14 mouse cellular contexts compared by ENCODE assay signal in the genomic region with DNA sequence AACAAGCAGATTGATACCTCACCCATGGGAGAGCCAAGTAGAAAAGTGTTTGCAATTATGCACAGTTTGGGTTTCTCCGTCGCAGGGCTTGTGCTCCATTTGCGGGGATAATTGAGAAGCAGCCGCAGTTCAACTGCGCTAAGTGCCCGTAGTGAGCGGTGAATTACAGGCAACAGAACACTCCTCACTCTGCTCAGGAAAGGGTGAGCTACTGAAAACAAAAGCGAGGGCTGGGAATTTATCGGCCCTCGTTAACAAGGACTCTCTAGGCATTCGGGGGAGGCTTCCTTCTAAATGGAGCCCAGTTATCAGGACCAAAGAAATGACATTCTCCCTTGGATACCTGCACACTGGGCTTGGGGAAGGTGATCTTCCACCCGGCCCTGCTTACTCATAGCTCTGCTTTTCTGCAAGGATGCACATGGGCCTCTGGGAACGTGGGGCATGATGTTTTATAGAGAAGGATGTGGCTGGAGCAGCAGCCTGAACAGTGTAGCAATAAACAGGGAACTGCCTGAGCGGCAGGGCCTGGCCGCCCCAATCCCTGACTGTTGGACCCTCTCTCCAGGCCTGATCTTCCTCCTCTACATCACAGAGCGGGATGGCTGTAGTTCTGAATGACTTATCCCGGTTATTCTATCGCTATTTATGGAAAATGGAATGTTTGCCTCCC.
DNase-seq lines count a peak whose midpoint lies in the region; ATAC-seq and TF ChIP-seq lines count a peak whose summit lies in the region.
"Had no signal": no experiment of that assay in that cellular context is flagged by ENCODE, and none has a peak within 500 bp of the region (broad histone marks: within the 10 kb centered on the region; RNA-seq: fewer than 3 reads in every experiment).

No protein-coding gene starts in this region.

- TF ChIP-seq POLR2A in lung, adult 2 months (IDR thresholded peaks at IDR 0.05; ENCODE audit: borderline replicate concordance, extremely low read depth, low read depth, low read length) = no peak

- H3K4me3 ChIP-seq in hindbrain, postnatal 0 days (ENCODE audit: low read length) = no peak overlapping the region
- H3K4me3 ChIP-seq in hindbrain, embryonic 14.5 days (replicated peaks; ENCODE audit: low read length) = no peak overlapping the region
- H3K4me3 ChIP-seq in embryonic facial prominence, embryonic 14.5 days (ENCODE audit: low read depth, low read length) = no peak overlapping the region
- H3K4me3 ChIP-seq in midbrain, postnatal 0 days (ENCODE audit: low read depth, low read length) = no peak overlapping the region
- H3K4me3 ChIP-seq in lung, adult 2 months (replicated peaks; ENCODE audit: extremely low read depth, low read depth, low read length) = no peak overlapping the region
- H3K4me3 ChIP-seq in stomach, postnatal 0 days (ENCODE audit: low read depth, low read length) = no peak overlapping the region
- H3K4me3 ChIP-seq: erythroblast, embryonic 14.5 days had no signal

- no peaks in the 10 kb centered on the region for H3K27me3 ChIP-seq in hindbrain, postnatal 0 days (ENCODE audit: insufficient read depth, low read length)
- no peaks in the 10 kb centered on the region for H3K27me3 ChIP-seq in hindbrain, embryonic 14.5 days (ENCODE audit: control insufficient read depth, insufficient read depth, low read length)
- H3K27me3 ChIP-seq in embryonic facial prominence, embryonic 14.5 days (replicated peaks; ENCODE audit: control insufficient read depth, insufficient read depth, low read length) = no peaks in the 10 kb centered on the region
- no peaks in the 10 kb centered on the region for H3K27me3 ChIP-seq in midbrain, postnatal 0 days (ENCODE audit: insufficient read depth, low read length)
- no peaks in the 10 kb centered on the region for H3K27me3 ChIP-seq in stomach, postnatal 0 days (ENCODE audit: control insufficient read depth, insufficient read depth, low read length)

- no peak for ATAC-seq in hindbrain, postnatal 0 days
- ATAC-seq in hindbrain, embryonic 14.5 days (ENCODE audit: low FRiP score) = no peak
- no peak for ATAC-seq in embryonic facial prominence, embryonic 14.5 days (ENCODE audit: low read depth)
- ATAC-seq in midbrain, postnatal 0 days (ENCODE audit: low FRiP score) = no peak
- no peak for ATAC-seq in stomach, postnatal 0 days (ENCODE audit: low FRiP score, low TSS enrichment)
- ATAC-seq: intestine, embryonic 16.5 days had no signal

- TF ChIP-seq CTCF in hindbrain, postnatal 0 days (IDR thresholded peaks at IDR 0.05; ENCODE audit: low read depth) = no peak
- TF ChIP-seq CTCF in midbrain, postnatal 0 days (IDR thresholded peaks at IDR 0.05) = no peak
- TF ChIP-seq CTCF in lung, adult 2 months (IDR thresholded peaks at IDR 0.05; ENCODE audit: insufficient read depth, low read length) = no peak
- no peak for TF ChIP-seq CTCF in stomach, postnatal 0 days (IDR thresholded peaks at IDR 0.05; ENCODE audit: low read depth)

- DNase-seq in hindbrain, postnatal 0 days (ENCODE audit: low spot score) = peak; percentile 23
- DNase-seq in hindbrain, embryonic 14.5 days (ENCODE audit: low spot score) = no peak
- DNase-seq in ZHBTc4 (ENCODE audit: low read depth, low spot score) = peak; percentile 8
- peak; percentile 16 for DNase-seq in embryonic facial prominence, embryonic 14.5 days (ENCODE audit: low spot score)
- DNase-seq in midbrain, postnatal 0 days (ENCODE audit: low spot score) = peak; percentile 21
- DNase-seq in lung, adult 2 months = no peak
- no peak for DNase-seq in left cerebral cortex, adult 9 months (ENCODE audit: low spot score in 2 of 2)
- no peak for DNase-seq in stomach, postnatal 0 days (ENCODE audit: low spot score)
- DNase-seq: B cell, adult 2 months; cerebellum, postnatal 25 days; lung, embryonic 14.5 days; thymus, adult 2 months had no signal

- no peaks in the 10 kb centered on the region for H3K36me3 ChIP-seq in hindbrain, postnatal 0 days (ENCODE audit: insufficient read depth, low read length)
- H3K36me3 ChIP-seq in hindbrain, embryonic 14.5 days (replicated peaks; ENCODE audit: control insufficient read depth, insufficient read depth) = no peaks in the 10 kb centered on the region
- H3K36me3 ChIP-seq in embryonic facial prominence, embryonic 14.5 days (ENCODE audit: control insufficient read depth, insufficient read depth, low read length) = no peaks in the 10 kb centered on the region
- H3K36me3 ChIP-seq in midbrain, postnatal 0 days (ENCODE audit: insufficient read depth, low read length) = no peaks in the 10 kb centered on the region; the same call in 1 of the 2 replicates
- H3K36me3 ChIP-seq in stomach, postnatal 0 days (ENCODE audit: control insufficient read depth, insufficient read depth, low read length) = no peaks in the 10 kb centered on the region

- 61% methylated on average over 18 of the region's 18 CpGs for WGBS in hindbrain, postnatal 0 days
- 54% methylated on average over 18 of the region's 18 CpGs for WGBS in hindbrain, embryonic 14.5 days
- WGBS in embryonic facial prominence, embryonic 14.5 days = 53% methylated on average over 18 of the region's 18 CpGs
- 58% methylated on average over 18 of the region's 18 CpGs for whole genome bisulfite sequencing in midbrain, postnatal 0 days
- WGBS in lung, adult 2 months = 80% methylated on average over 18 of the region's 18 CpGs
- WGBS in stomach, postnatal 0 days = 73% methylated on average over 18 of the region's 18 CpGs

- no peak overlapping the region for H3K27ac ChIP-seq in hindbrain, postnatal 0 days
- H3K27ac ChIP-seq in hindbrain, embryonic 14.5 days = no peak overlapping the region
- no peak overlapping the region for H3K27ac ChIP-seq in embryonic facial prominence, embryonic 14.5 days (replicated peaks; ENCODE audit: low read depth, low read length)
- H3K27ac ChIP-seq in midbrain, postnatal 0 days (ENCODE audit: low read depth, low read length) = no peak overlapping the region
- H3K27ac ChIP-seq in stomach, postnatal 0 days (replicated peaks) = no peak overlapping the region

- H3K4me1 ChIP-seq in hindbrain, postnatal 0 days (ENCODE audit: insufficient read depth, low read length) = peaks cover 6% of the 10 kb centered on the region; the same call in 1 of the 2 replicates
- H3K4me1 ChIP-seq in hindbrain, embryonic 14.5 days (replicated peaks; ENCODE audit: control insufficient read depth, insufficient read depth, low read length) = peaks cover 21% of the 10 kb centered on the region
- H3K4me1 ChIP-seq in embryonic facial prominence, embryonic 14.5 days (ENCODE audit: control insufficient read depth, insufficient read depth, low read length) = peaks cover 5% of the 10 kb centered on the region; the same call in 1 of the 2 replicates
- 0 out of 2 replicates have a peak, but pooled peaks cover 3% of the 10 kb centered on the region for H3K4me1 ChIP-seq in midbrain, postnatal 0 days (ENCODE audit: insufficient read depth, low read length)
- no peaks in the 10 kb centered on the region for H3K4me1 ChIP-seq in lung, adult 2 months (ENCODE audit: control insufficient read depth, insufficient read depth, low read length)
- no peaks in the 10 kb centered on the region for H3K4me1 ChIP-seq in stomach, postnatal 0 days (replicated peaks; ENCODE audit: control insufficient read depth, insufficient read depth)

- H3K9me3 ChIP-seq in hindbrain, postnatal 0 days (ENCODE audit: low read length) = no peaks in the 10 kb centered on the region
- no peaks in the 10 kb centered on the region for H3K9me3 ChIP-seq in hindbrain, embryonic 14.5 days (ENCODE audit: control insufficient read depth, low read length)
- H3K9me3 ChIP-seq in embryonic facial prominence, embryonic 14.5 days (ENCODE audit: control insufficient read depth, low read length) = no peaks in the 10 kb centered on the region
- H3K9me3 ChIP-seq in midbrain, postnatal 0 days (ENCODE audit: low read length) = no peaks in the 10 kb centered on the region
- H3K9me3 ChIP-seq in stomach, postnatal 0 days (ENCODE audit: control insufficient read depth, low read length) = no peaks in the 10 kb centered on the region

- TF ChIP-seq EP300 in stomach, postnatal 0 days (optimal IDR thresholded peaks at IDR 0.05) = no peak

- no peak overlapping the region for H3K9ac ChIP-seq in hindbrain, postnatal 0 days (replicated peaks; ENCODE audit: low read length)
- no peak overlapping the region for H3K9ac ChIP-seq in hindbrain, embryonic 14.5 days
- no peak overlapping the region for H3K9ac ChIP-seq in embryonic facial prominence, embryonic 14.5 days (ENCODE audit: low read depth, low read length)
- H3K9ac ChIP-seq in midbrain, postnatal 0 days (replicated peaks; ENCODE audit: low read length, poor library complexity, severe bottlenecking) = no peak overlapping the region
- no peak overlapping the region for H3K9ac ChIP-seq in stomach, postnatal 0 days (ENCODE audit: low read length)
- H3K9ac ChIP-seq: lung, embryonic 14.5 days had no signal

- no peak overlapping the region for H3K4me2 ChIP-seq in hindbrain, postnatal 0 days (ENCODE audit: low read depth, low read length)
- H3K4me2 ChIP-seq in hindbrain, embryonic 14.5 days (replicated peaks) = no peak overlapping the region
- no peak overlapping the region for H3K4me2 ChIP-seq in embryonic facial prominence, embryonic 14.5 days (ENCODE audit: low read depth, low read length)
- H3K4me2 ChIP-seq in midbrain, postnatal 0 days (ENCODE audit: low read depth, low read length, poor library complexity, severe bottlenecking) = no peak overlapping the region
- H3K4me2 ChIP-seq in stomach, postnatal 0 days (replicated peaks; ENCODE audit: low read depth) = no peak overlapping the region
- H3K4me2 ChIP-seq: lung, embryonic 14.5 days had no signal

Comparison
In these comparisons a context has a peak if more than half of its experiments do, and no peak if none do; other contexts are left out.
1. DNase-seq: peak in hindbrain, postnatal 0 days (single experiment), ZHBTc4 (single experiment), embryonic facial prominence, embryonic 14.5 days (single experiment) and midbrain, postnatal 0 days (single experiment); none in hindbrain, embryonic 14.5 days (single experiment), lung, adult 2 months (single experiment), left cerebral cortex, adult 9 months (0 of 2) and stomach, postnatal 0 days (single experiment).